Mouse (Mus musculus): ENCODE measurements around the gene Gm3336. TPM values are rescaled to one million over a fixed set of nuclear protein-coding genes. Genes with fewer than 3 reads are reported as not detected.
A peak's percentile ranks its signal among the peaks of the same experiment; 100 is the strongest.

Gm3336 gene
- total and polyA plus RNA-seq, 3 experiments, result 0.25 to 0.49 TPM; not detected in 1

- no peaks in the 10 kb centered on the region for H3K27me3 ChIP-seq (replicated peaks)
- peaks cover 17% of the 10 kb centered on the region for H3K79me2 ChIP-seq (replicated peaks; ENCODE audit: control insufficient read depth, extremely low read depth, insufficient read depth, poor library complexity, severe bottlenecking)
- peaks cover 18 to 56% of the 10 kb centered on the region in 2 experiments for H3K4me1 ChIP-seq (ENCODE audit: control insufficient read depth in 1 of 2, insufficient read depth in 2 of 2)
- H3K36me3 ChIP-seq (replicated peaks in 1 of 2; ENCODE audit: control insufficient read depth in 1 of 2, insufficient read depth in 1 of 2, low read length in 1 of 2), result peaks cover 0 to 7% of the 10 kb centered on the region in 2 experiments
- peak overlapping the region; percentile 79 for H3K4me2 ChIP-seq (ENCODE audit: insufficient read depth, low read depth, poor library complexity, severe bottlenecking)
- peak overlapping the region in 2 of 3 experiments; percentile 27 to 43 for H3K4me3 ChIP-seq (replicated peaks in 1 of 3; ENCODE audit: low read depth in 2 of 3, low read length in 2 of 3, poor library complexity in 1 of 3)
- peak overlapping the region; percentile 83 for H3K9ac ChIP-seq (ENCODE audit: insufficient read depth, low read depth)
- in situ Hi-C loops (cut with MboI; ENCODE audit: low pct_ligation_motif_present, low pct_unique_long_range_greater_than_20kb, low sequenced_read_pairs), result no loop called here
- H3K9me3 ChIP-seq (replicated peaks; ENCODE audit: low read length), result no peaks in the 10 kb centered on the region
- no peak for TF ChIP-seq CHD1 (IDR thresholded peaks at IDR 0.05; ENCODE audit: low read depth, low read length)
- no peak for TF ChIP-seq MYC (IDR thresholded peaks at IDR 0.05; ENCODE audit: low read depth, low read length)
- no peak for TF ChIP-seq SMC3 (IDR thresholded peaks at IDR 0.05; ENCODE audit: low read depth, low read length)
- peak; percentile 88 for TF ChIP-seq CHD2 (IDR thresholded peaks at IDR 0.05; ENCODE audit: low read length)
- TF ChIP-seq MEF2A (IDR thresholded peaks at IDR 0.05; ENCODE audit: borderline replicate concordance, low read depth, low read length), result no peak
- TF ChIP-seq CTCF (conservative IDR thresholded peaks at IDR 0.05 in 1 of 2, IDR thresholded peaks at IDR 0.05 in 1 of 2; ENCODE audit: low read depth in 2 of 2, low read length in 2 of 2), result no peak
- peak; percentile 36; the same call in 1 of the 2 replicates for TF ChIP-seq BHLHE40 (IDR thresholded peaks at IDR 0.05; ENCODE audit: low read depth, low read length)
- TF ChIP-seq EP300 (IDR thresholded peaks at IDR 0.05; ENCODE audit: low read length), result no peak
- TF ChIP-seq ZKSCAN1 (IDR thresholded peaks at IDR 0.05; ENCODE audit: borderline replicate concordance, low read depth, low read length), result no peak
- no peak for TF ChIP-seq SIN3A (IDR thresholded peaks at IDR 0.05; ENCODE audit: low read length)
- TF ChIP-seq POLR2A (IDR thresholded peaks at IDR 0.05; ENCODE audit: low read depth, low read length), result peak; percentile 27; the same call in 1 of the 2 replicates
- no peak for TF ChIP-seq ETS1 (conservative IDR thresholded peaks at IDR 0.05; ENCODE audit: low read depth, low read length)
- no peak for TF ChIP-seq USF2 (conservative IDR thresholded peaks at IDR 0.05; ENCODE audit: low read depth, low read length)
- TF ChIP-seq ZNF384 (IDR thresholded peaks at IDR 0.05; ENCODE audit: low read depth, low read length), result no peak
- no peak for TF ChIP-seq ZC3H11A (IDR thresholded peaks at IDR 0.05; ENCODE audit: low read depth, low read length)
- TF ChIP-seq TCF12 (IDR thresholded peaks at IDR 0.05; ENCODE audit: low read depth, low read length), result peak; percentile 84
- no peak for TF ChIP-seq RAD21 (IDR thresholded peaks at IDR 0.05; ENCODE audit: low read depth, low read length)
- TF ChIP-seq PAX5 (IDR thresholded peaks at IDR 0.05; ENCODE audit: low read length), result no peak
- peak; percentile 58; the same call in 1 of the 2 replicates for TF ChIP-seq TBP (conservative IDR thresholded peaks at IDR 0.05; ENCODE audit: low read depth, low read length)
- TF ChIP-seq NELFE (IDR thresholded peaks at IDR 0.05; ENCODE audit: low read depth, low read length), result peak; percentile 6; the same call in 1 of the 2 replicates
- TF ChIP-seq JUND (conservative IDR thresholded peaks at IDR 0.05; ENCODE audit: low read depth, low read length), result no peak; the same call in 1 of the 2 replicates
- no peak for TF ChIP-seq E2F4 (IDR thresholded peaks at IDR 0.05; ENCODE audit: insufficient replicate concordance, low read depth, low read length)
- peak; percentile 11; the same call in 1 of the 2 replicates for TF ChIP-seq IRF4 (IDR thresholded peaks at IDR 0.05; ENCODE audit: low read depth, low read length)
- no peak for TF ChIP-seq GABPA (IDR thresholded peaks at IDR 0.05; ENCODE audit: insufficient replicate concordance, low read depth, low read length)
- TF ChIP-seq ZMIZ1 (IDR thresholded peaks at IDR 0.05; ENCODE audit: low read depth, low read length), result no peak
- TF ChIP-seq ELF1 (IDR thresholded peaks at IDR 0.05; ENCODE audit: low read depth, low read length), result no peak
- no peak for TF ChIP-seq RCOR1 (conservative IDR thresholded peaks at IDR 0.05; ENCODE audit: low read depth, low read length)
- peak; percentile 54; the same call in 1 of the 2 replicates for TF ChIP-seq NRF1 (IDR thresholded peaks at IDR 0.05; ENCODE audit: low read depth, low read length)
- no peak for TF ChIP-seq USF1 (IDR thresholded peaks at IDR 0.05; ENCODE audit: low read depth, low read length)
- TF ChIP-seq JUN (IDR thresholded peaks at IDR 0.05; ENCODE audit: insufficient read depth, low read depth, low read length), result no peak
- peak; percentile 52 for TF ChIP-seq MAZ (IDR thresholded peaks at IDR 0.05; ENCODE audit: low read depth, low read length)
- peak overlapping the region; percentile 99 for H3K27ac ChIP-seq (ENCODE audit: insufficient read depth, low read depth)
- dilution Hi-C loops (cut with MboI; ENCODE audit: extremely low pct_ligation_motif_present, extremely low pct_unique_long_range_greater_than_20kb, low sequenced_read_pairs), result no loop called here
- DNase-seq (ENCODE audit: extremely low read depth), result peak; percentile 88
Observed at GRCm38 (mm10) chr8:70696019-70696885, 22.1 kb upstream of the Gm3336 start.

Measured in CH12.LX (cell line).